Mouse (Mus musculus): ENCODE data around the gene Rep15.
A peak's percentile ranks its signal among the peaks of the same experiment; 100 is the strongest.

Gene Rep15

DNA sequence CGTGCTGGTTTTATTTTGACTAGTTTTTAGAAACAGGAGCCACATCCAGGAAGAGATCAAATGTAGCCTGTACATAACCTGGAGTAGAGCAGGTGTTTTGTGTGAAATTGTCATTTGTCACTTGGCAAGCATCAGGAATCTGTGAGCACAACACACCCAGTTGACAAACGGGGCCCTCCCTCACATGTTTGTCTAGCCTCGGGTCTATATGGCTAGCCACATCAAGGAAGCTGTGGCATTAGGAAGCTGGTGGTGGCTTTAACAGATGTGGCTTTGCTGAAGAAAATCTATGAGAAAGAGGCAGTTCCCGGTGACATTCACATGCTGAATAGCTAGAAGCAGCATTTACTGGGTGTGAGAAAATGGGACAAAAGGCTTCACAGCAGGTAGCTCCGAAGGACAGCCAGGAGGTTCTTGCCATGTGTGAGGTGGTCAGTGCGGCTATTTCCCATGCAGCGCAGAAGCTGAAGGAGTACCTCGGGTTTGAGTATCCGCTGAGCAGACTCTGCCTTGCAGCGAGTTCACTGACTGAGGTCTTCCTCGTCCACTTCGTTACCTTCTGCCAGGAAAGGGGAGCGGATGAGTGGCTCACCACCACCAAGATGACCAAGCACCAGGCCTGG is at the start of gene Rep15:
Gene Rep15, plus strand, starts transcription at position 282 of the 623 bp plus-strand sequence.
- DNase-seq, result no peak

DNA sequence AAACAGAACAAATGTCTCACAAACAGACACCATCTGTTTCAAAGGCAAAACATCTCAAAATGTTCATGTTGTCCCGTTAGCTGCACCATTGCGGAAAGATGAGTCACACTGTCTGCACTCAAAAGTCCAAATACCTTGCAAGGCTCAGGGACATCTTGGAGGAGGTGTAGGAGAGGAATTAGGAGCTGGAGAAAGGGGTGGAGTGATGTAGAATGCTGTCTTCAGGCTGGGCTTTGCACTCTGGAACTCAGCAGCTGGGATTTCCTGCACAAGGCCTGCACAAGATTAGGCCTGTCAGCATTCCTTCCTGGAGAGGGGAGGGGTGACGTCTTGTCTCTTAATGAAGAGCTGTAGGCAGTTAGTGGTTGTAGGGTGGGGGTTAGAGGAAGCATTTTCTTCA is 47.8 kb upstream of the Rep15 start:
- no peak for DNase-seq

- DNase-seq, result peak; percentile 57
Observed at GRCm38 (mm10) chr6:146994236-146994635, 38.1 kb upstream of the Rep15 start.

GRCm38 (mm10) chr6:146995391-146995790 is 37.0 kb upstream of the Rep15 start:
- no peak for DNase-seq

GRCm38 (mm10) chr6:146995878-146996277 is 36.5 kb upstream of the Rep15 start:
- no peak for DNase-seq

GRCm38 (mm10) chr6:146997006-146997405 is 35.4 kb upstream of the Rep15 start:
- no peak for DNase-seq

GRCm38 (mm10) chr6:146998710-146999109 is 33.7 kb upstream of the Rep15 start:
- no peak for DNase-seq

- DNase-seq, result no peak
Observed at GRCm38 (mm10) chr6:146999302-146999701, 33.1 kb upstream of the Rep15 start.

DNA sequence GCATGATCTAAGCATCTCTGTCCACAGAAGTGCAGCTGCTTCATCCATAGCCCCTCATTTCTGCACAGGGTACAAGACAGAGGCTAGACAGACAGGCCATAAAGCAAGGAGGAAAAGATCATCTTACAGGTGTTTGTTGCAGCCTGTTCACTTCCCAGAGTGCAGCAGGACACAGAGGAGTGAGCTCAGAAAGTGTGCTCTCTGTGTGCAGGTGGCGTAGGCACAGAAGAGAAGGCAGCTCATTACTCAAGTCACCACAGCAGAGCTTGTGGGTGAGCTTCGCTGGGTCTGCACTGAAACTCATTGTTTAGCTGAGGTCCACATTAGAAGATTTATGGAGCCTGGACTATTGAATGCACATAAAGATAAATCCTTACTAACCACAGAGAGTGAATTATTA is 32.6 kb upstream of the Rep15 start:
- no peak for DNase-seq

DNA sequence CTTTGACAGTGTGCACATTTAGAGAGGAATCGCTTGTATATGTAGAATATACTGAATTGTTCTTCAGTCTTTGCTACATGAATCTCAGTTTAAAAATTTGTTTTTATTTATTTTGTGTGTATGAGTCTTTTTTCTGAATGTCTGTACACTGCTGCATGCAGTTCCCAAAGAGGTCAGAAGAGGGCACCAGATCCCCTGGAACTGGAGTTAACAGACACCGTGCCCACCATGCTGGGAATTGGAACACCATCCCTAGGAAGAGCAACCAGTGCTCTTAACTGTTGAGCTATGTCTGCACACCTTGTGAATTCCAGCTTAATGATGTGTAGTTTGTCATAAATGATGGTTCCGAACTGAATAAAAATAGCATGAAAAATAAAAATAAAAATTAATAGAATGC is 24.2 kb upstream of the Rep15 start:
- peak; percentile 57 for DNase-seq

DNA sequence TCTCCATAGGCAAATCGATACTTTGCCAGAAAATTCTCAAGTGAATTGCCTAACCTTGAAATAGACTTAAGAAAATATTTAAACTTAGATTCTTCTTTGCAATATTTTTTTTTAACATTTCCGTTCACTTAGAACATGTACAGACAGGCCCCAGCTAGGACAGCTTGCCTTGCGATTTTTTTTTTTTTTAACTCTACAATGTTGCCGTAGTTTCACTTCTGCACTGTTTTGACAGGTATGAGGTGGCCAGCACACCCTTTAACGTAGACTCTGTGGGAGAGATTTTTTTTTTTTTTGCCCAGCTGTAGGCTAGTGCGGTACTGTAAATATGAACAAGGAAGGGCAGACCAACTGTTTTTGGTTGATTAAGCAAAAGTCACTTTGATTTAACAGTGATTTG is 22.0 kb upstream of the Rep15 start:
- no peak for DNase-seq

DNA sequence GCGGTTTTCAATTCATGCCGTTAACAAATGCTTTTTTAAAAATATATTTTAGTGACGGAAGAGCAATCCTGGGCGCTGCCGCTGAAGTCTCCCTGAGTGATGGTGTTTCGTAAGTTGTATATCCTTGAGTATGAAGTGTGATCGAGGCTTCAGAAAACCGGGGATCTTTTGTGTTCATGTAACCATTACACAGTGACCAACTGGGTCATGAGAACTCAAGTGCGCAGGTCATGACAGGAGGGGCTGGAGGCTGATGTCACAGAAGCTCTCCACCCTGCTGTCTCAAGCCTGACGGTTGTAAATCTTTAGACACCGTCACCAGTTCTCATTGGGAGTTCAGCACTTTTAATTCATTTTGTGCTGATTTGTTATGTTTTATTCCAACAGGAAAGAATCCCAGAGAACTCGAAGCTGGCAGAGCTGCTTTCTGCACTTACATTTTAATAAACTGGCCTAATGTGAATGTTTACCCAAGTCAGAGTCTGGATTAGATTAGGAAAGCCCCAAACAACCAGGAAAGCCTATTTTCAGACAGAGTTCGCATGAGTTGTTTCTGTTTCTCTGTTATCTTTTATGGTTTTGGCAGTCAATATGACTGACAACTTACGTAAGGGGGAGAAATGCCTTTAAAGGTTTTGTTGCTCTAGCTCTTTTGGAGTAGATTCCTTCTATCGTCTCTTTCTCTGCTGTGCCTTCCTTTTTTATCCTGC is 21.4 kb upstream of the Rep15 start:
- DNase-seq, result no peak

GRCm38 (mm10) chr6:147011555-147011954 is 20.8 kb upstream of the Rep15 start:
- DNase-seq, result no peak

GRCm38 (mm10) chr6:147011977-147012376 is 20.4 kb upstream of the Rep15 start:
- no peak for DNase-seq

DNA sequence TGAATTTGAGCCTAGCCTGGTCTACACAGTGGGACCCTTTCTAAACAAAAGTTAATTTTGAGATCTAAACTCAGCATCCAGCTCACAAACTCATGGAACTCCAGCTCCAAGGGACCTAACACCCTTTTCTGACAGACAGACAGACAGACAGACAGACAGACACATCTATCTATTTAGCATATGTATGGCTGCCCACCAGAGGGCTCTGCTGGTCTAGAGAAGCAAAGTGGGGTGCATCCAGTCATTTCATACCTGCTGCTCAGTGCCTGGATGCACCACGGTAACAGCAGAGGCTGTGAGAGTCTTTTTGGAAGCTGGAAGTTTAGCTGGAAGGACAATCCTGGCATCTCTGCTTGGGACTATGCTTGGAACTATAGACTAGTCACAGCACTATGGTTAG is 18.8 kb upstream of the Rep15 start:
- no peak for DNase-seq

DNA sequence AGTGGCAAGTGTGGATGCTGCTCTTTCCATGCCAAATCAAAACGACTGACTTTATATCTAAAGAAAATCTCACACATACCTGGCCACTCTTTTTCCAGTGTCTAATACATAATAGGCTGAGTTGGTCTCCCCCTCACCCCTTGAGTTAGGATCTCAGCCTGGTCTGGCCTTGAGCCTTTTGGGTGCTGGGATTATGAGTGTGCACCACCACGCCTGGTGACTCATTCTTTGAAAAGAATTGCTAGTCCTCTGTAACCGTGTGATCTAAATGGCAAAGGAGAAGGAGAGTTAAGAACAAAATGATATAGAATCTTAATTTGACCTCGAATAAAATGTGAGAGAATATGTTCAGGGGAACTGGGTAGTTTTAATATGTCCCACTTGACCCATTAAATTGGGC is 14.5 kb upstream of the Rep15 start:
- no peak for DNase-seq

GRCm38 (mm10) chr6:147018364-147018763 is 14.0 kb upstream of the Rep15 start:
- DNase-seq, result no peak

DNA sequence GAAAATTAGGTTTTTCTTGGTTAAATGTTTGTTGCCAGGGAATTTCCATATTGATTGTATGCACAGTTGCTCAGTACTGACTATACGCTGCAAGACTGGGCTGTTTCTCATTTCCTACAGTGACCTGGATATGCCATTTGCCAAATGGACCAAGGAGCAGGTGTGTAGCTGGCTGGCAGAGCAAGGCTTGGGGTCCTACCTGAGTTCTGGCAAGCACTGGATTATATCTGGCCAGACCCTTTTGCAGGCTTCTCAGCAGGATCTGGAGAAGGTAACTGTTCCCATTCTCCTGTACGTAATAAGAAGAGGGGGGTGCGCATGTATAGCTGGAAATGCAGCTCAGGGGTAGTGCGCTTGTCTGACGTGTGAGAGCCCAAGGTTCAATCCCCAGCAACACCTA is 11.2 kb upstream of the Rep15 start:
- no peak for DNase-seq

GRCm38 (mm10) chr6:147022375-147023132 is 9.8 kb upstream of the Rep15 start:
- no peak for DNase-seq

DNA sequence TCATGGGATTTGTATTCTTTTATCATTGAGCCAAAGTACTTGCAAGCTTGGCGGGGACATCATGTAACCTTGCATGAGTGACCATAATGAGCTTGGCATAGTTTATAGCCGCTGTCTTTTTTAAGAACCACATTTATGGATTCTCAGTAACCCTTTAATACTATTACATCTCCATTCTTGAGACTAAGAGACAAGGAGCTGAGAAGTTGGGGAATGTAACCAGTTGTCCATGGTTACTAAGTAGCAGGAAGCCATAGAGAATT is 9.3 kb upstream of the Rep15 start:
- no peak for DNase-seq

- no peak for DNase-seq
Observed at GRCm38 (mm10) chr6:147023568-147023967, 8.8 kb upstream of the Rep15 start.

DNA sequence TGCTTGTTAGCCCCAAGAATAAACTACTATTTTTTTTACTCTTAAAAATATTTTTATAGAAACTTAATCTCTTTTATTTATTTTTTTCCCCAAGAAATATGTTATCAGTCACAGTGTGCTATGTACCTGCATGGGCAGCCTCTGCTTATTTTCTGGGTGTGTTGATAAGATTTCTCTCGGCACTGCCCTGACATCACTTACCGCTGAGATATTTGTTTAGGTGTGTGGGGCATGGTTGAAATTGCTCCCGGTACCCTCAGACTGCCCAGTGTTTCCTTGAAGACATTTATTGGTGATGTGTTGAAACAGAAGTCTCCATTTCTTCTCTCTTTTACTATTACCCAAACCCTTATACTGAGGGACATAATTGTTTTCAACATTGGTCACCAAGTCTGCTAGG is 7.6 kb upstream of the Rep15 start:
- DNase-seq, result no peak

DNA sequence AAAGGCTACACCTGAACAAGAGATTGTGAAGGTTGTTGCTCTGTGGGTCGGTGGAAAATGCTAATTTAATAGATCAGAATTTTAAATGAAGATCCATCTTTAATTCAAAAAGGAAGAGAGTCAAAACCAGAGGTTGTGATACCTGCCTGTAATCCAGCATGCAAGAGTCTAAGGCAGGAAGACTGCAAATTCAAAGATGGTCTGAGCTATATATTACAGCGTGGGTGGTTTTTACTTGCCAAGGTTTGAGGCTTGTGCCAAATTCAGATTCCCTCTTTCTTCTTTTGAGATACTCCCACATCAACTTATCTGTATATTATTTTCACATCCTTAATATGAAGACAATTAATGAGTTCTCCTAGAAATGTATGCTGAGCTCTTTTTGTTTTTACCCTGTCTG is 4.0 kb upstream of the Rep15 start:
- DNase-seq, result no peak

- DNase-seq, result no peak
Observed at GRCm38 (mm10) chr6:147029591-147029990, 2.8 kb upstream of the Rep15 start.
